Mouse (Mus musculus) ES-E14 (cell line): ENCODE results near the gene Gm11985. TPM values are rescaled to one million over a fixed set of nuclear protein-coding genes. Genes with fewer than 3 reads are reported as not detected.
A peak's percentile ranks its signal among the peaks of the same experiment; 100 is the strongest.

ENCODE experiments used
- DNase-seq: peaks from one replicate; pipeline ENCODE4 v3.0.0-alpha.2; 2013; ENCODE audit warnings: low read depth, low spot score
- H3K27ac ChIP-seq: 2 replicates; pipeline ENCODE4 v1.5.1; 2012; ENCODE audit warnings: low read depth, mild to moderate bottlenecking, low read length, moderate library complexity, mixed read lengths; ENCODE audit not compliant: poor library complexity, insufficient read depth, severe bottlenecking
- H3K36me3 ChIP-seq: 2 replicates; pipeline ENCODE4 v1.6.1; 2012; ENCODE audit warnings: mild to moderate bottlenecking, low read length, moderate library complexity, mixed read lengths; ENCODE audit not compliant: control insufficient read depth, poor library complexity, insufficient read depth, severe bottlenecking
- H3K4me1 ChIP-seq, 2 experiments: fragments of 150-350 bp in 1 of 2; sonication (generic) in 1 of 2; 2 replicates each; pipeline ENCODE4 v1.6.1; 2012; ENCODE audit warnings: low read length in 2 of 2, mild to moderate bottlenecking in 1 of 2, mixed read lengths in 1 of 2; ENCODE audit not compliant: control insufficient read depth in 2 of 2, insufficient read depth in 2 of 2, poor library complexity in 1 of 2
- H3K4me3 ChIP-seq, 2 experiments: fragments of 150-350 bp in 1 of 2; sonication (generic) in 1 of 2; 2 replicates each; pipeline ENCODE4 v1.5.1; 2012; ENCODE audit warnings: low read length in 2 of 2, low read depth in 1 of 2, mild to moderate bottlenecking in 1 of 2, mixed read lengths in 1 of 2; ENCODE audit not compliant: insufficient read depth in 1 of 2, poor library complexity in 1 of 2, severe bottlenecking in 1 of 2
- H3K9ac ChIP-seq: 2 replicates; pipeline ENCODE4 v1.6.1; 2012; ENCODE audit warnings: low read depth, mild to moderate bottlenecking, low read length, mixed read lengths; ENCODE audit not compliant: poor library complexity, insufficient read depth, severe bottlenecking
- H3K9me3 ChIP-seq: fragments of 150-350 bp; sonication (generic); 2 replicates; pipeline ENCODE4 v1.6.1; 2012; ENCODE audit warnings: low read depth, mild to moderate bottlenecking, low read length; ENCODE audit not compliant: control insufficient read depth, insufficient read depth
- CHD2 ChIP-seq: IDR thresholded peaks from 2 replicates; pipeline ENCODE4 v1.6.1; 2014; ENCODE audit warnings: mild to moderate bottlenecking, low read depth, low read length, inconsistent platforms
- HCFC1 ChIP-seq: IDR thresholded peaks from 2 replicates; pipeline ENCODE4 v1.6.1; 2012; ENCODE audit warnings: low read length, inconsistent platforms, borderline replicate concordance; ENCODE audit not compliant: insufficient read depth
- MAFK ChIP-seq: IDR thresholded peaks from 2 replicates; pipeline ENCODE4 v1.6.1; 2014; ENCODE audit warnings: mild to moderate bottlenecking, low read depth, low read length, inconsistent platforms; ENCODE audit not compliant: insufficient read depth
- ZC3H11A ChIP-seq: IDR thresholded peaks from 2 replicates; pipeline ENCODE4 v1.6.1; 2012; ENCODE audit warnings: low read depth, mild to moderate bottlenecking, inconsistent platforms, low read length, borderline replicate concordance
- ZNF384 ChIP-seq: IDR thresholded peaks from 2 replicates; pipeline ENCODE4 v1.6.1; 2012; ENCODE audit warnings: low read depth, low read length, inconsistent platforms
- in situ Hi-C, 2 experiments: fragments of 600-800 bp; cut with MboI; formaldehyde crosslinking; loops; one replicate each; pipeline ENCODE4 v1.15.1; 2025; ENCODE audit warnings: low sequenced_read_pairs in 2 of 2, inconsistent platforms in 1 of 2; ENCODE audit not compliant: unreplicated experiment in 2 of 2
- total RNA-seq: library from RNA; depleted of rRNA; stranded (reverse); fragments of 300-350 nt; gene quantifications from 2 replicates; pipeline ENCODE4 v1.2.3, GENCODE M21; 2012

Gene Gm11985
- total RNA-seq, 1 experiment: not detected

GRCm38 (mm10) chr11:7164416-7164815 lies 24.0 kb downstream of the Gm11985 start:
- Histone ChIP-seq H3K9me3 (no peaks in the 10 kb centered on the region), H3K4me3 (no peak overlapping the region), H3K27ac (no peak overlapping the region), H3K9ac (no peak overlapping the region), H3K36me3 (no peaks in the 10 kb centered on the region), H3K4me1 (peaks cover 0 to 3% of the 10 kb centered on the region in 2 experiments; a peak in 1 of 4 replicates)
- TF ChIP-seq MAFK (no peak), ZC3H11A (no peak), HCFC1 (no peak), CHD2 (no peak), ZNF384 (no peak)
- in situ Hi-C loops: loop anchor here in 1 of 2 experiments (25.0 kb wide), 1 partner anchor 502 kb away; the partner anchor contains the start of gene Ramp3
- DNase-seq: no peak

DNA sequence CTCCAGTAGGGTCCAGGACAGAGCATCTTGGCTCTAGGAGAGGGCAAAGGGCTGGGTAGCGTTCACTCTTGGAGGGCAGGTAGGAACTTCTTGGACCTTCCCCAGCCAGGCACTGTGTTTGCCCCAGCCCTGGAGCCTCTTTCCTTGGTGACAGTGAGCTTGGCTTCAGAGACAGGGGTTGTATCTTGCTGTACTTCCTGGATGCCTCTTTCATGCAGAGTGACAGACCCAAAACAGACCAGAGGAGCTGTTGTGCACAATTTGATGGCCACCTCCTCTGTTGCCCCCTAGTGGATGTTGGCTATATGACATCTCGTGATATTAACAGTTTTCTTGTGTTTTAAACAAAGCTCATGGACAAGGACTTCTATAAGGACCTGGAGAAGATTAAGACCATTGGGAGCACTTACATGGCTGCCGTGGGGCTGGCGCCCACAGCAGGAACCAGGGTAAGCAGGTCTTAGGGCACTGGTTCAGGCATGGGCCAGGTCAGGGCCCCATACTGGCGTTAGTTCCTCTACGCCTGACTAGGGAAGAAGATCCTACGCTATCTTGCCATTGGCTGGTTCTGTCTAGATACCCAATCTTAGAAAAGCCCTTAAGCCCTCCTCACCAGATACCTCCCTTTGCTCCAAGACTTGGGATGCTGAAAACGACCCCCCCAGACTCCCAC lies 26.7 kb downstream of the Gm11985 start:
- DNase-seq: peak; percentile 62
- Histone ChIP-seq H3K27ac (no peak overlapping the region), H3K4me3 (no peak overlapping the region), H3K36me3 (no peaks in the 10 kb centered on the region), H3K9me3 (no peaks in the 10 kb centered on the region), H3K4me1 (peaks cover 0 to 3% of the 10 kb centered on the region in 2 experiments; a peak in 1 of 4 replicates), H3K9ac (no peak overlapping the region)
- TF ChIP-seq MAFK (no peak), ZC3H11A (peak; percentile 29; the same call in 1 of the 2 replicates)
- in situ Hi-C loops: loop anchor here in 1 of 2 experiments (25.0 kb wide), 1 partner anchor 499 kb away; the partner anchor contains the start of gene Ramp3

DNA sequence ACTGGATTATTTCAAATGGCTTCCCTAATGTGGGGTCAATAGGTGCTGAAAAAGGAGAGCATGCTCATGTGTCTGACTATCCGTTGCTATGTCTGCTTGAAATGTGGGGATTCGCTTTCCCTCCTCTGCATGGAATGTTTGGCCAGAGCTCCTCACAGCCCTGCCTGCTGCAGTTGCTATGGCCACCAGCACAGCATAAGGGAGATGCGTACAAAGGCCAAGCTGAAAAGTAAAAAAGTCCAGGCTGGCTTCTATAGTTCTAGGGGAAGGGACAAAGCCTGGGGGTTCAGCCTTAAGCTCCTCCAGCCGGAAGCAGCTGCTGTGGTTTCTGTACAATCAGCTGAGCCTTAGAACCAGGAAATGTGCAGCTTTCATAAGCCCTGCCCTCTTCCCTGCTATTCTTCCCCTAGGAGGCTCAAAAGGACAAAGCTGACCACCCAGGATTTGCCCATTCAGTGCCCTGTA lies 27.7 kb downstream of the Gm11985 start:
- no peak for DNase-seq
- TF ChIP-seq MAFK (no peak), CHD2 (no peak), ZNF384 (no peak), HCFC1 (no peak)
- H3K27ac ChIP-seq: no peak overlapping the region
- no peaks in the 10 kb centered on the region for H3K9me3 ChIP-seq
- H3K36me3 ChIP-seq: no peaks in the 10 kb centered on the region
- no peak overlapping the region for H3K9ac ChIP-seq
- H3K4me1 ChIP-seq: peaks cover 0 to 3% of the 10 kb centered on the region in 2 experiments; a peak in 1 of 4 replicates
- in situ Hi-C loops: loop anchor here in 1 of 2 experiments (25.0 kb wide), 1 partner anchor 498 kb away; the partner anchor contains the start of gene Ramp3
- no peak overlapping the region for H3K4me3 ChIP-seq

GRCm38 (mm10) chr11:7160146-7160545 lies 28.2 kb downstream of the Gm11985 start:
- TF ChIP-seq HCFC1: no peak
- no peak for TF ChIP-seq MAFK
- TF ChIP-seq ZNF384: no peak
- no peak for TF ChIP-seq CHD2
- no peak for TF ChIP-seq ZC3H11A
- no peak for DNase-seq
- no peaks in the 10 kb centered on the region for H3K36me3 ChIP-seq
- no peak overlapping the region for H3K4me3 ChIP-seq
- in situ Hi-C loops: loop anchor here in 1 of 2 experiments (25.0 kb wide), 1 partner anchor 498 kb away; the partner anchor contains the start of gene Ramp3
- H3K9ac ChIP-seq: no peak overlapping the region
- H3K27ac ChIP-seq: no peak overlapping the region
- peaks cover 0 to 3% of the 10 kb centered on the region in 2 experiments; a peak in 1 of 4 replicates for H3K4me1 ChIP-seq
- H3K9me3 ChIP-seq: no peaks in the 10 kb centered on the region
